Mouse (Mus musculus): ENCODE measurements around the gene Polrmt. TPM values are rescaled to one million over a fixed set of nuclear protein-coding genes. Genes with fewer than 3 reads are reported as not detected.

Polrmt gene
- polyA plus RNA-seq, 1 experiment from 2014 or later = 34.9 TPM

GRCm38 (mm10) chr10:79754856-79755516 is 8.6 kb upstream of the Polrmt start, which contains the start of gene Fgf22:
Gene Fgf22, plus strand, starts transcription at chr10:79755076.
- Histone ChIP-seq H3K36me3 (ENCODE audit: control insufficient read depth, insufficient read depth, low read length) (peaks cover 25% of the 10 kb centered on the region), H3K27me3 (ENCODE audit: control insufficient read depth, insufficient read depth, low read length) (no peaks in the 10 kb centered on the region), H3K9ac (replicated peaks; ENCODE audit: low read depth, low read length) (peak within 1 kb of the TSS; percentile 41; the same call in 1 of the 2 replicates), H3K9me3 (ENCODE audit: control insufficient read depth, low read length) (no peaks in the 10 kb centered on the region), H3K27ac (ENCODE audit: low read depth, low read length) (no peak within 1 kb of the TSS), H3K4me2 (ENCODE audit: low read depth, low read length) (peak within 1 kb of the TSS; percentile 58), H3K4me3 (ENCODE audit: low read depth, low read length) (peak within 1 kb of the TSS; percentile 28), H3K4me1 (ENCODE audit: control insufficient read depth, insufficient read depth, low read length) (no peaks in the 10 kb centered on the region)
- WGBS = 1% methylated on average over 36 of the region's 36 CpGs
- peak; percentile 83 for ATAC-seq (ENCODE audit: low read depth)

- WGBS = 73% methylated on average over 6 of the region's 6 CpGs
- Histone ChIP-seq H3K4me2 (ENCODE audit: low read depth, low read length) (no peak overlapping the region), H3K27ac (ENCODE audit: low read depth, low read length) (no peak overlapping the region), H3K4me1 (ENCODE audit: control insufficient read depth, insufficient read depth, low read length) (0 out of 2 replicates have a peak, but pooled peaks cover 9% of the 10 kb centered on the region), H3K9ac (replicated peaks; ENCODE audit: low read depth, low read length) (no peak overlapping the region), H3K9me3 (ENCODE audit: control insufficient read depth, low read length) (no peaks in the 10 kb centered on the region), H3K27me3 (ENCODE audit: control insufficient read depth, insufficient read depth, low read length) (no peaks in the 10 kb centered on the region), H3K4me3 (ENCODE audit: low read depth, low read length) (no peak overlapping the region), H3K36me3 (ENCODE audit: control insufficient read depth, insufficient read depth, low read length) (peaks cover 5% of the 10 kb centered on the region; the same call in 1 of the 2 replicates)
- no peak for ATAC-seq (ENCODE audit: low read depth)
Observed at GRCm38 (mm10) chr10:79748496-79748895, 2.1 kb upstream of the Polrmt start.

DNA sequence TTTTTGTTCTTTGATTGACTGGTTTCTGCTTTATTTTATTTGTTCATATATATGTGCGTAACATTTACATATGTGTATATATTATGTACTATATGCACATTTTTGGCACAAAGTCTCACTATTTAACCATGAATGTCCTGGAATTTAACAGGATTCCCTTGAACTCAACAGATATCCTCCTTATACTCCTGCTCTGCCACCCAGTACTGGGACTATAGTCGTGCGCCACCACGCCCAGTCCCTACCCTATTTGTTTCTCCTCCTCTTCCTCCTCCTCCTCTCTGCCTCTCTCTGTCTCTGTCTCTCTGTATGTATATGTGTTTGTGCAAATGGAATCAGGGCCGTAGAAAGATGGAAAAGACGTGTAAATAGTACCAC is 382 bp upstream of the Polrmt start:
- peak; percentile 61 for ATAC-seq (ENCODE audit: low read depth)

DNA sequence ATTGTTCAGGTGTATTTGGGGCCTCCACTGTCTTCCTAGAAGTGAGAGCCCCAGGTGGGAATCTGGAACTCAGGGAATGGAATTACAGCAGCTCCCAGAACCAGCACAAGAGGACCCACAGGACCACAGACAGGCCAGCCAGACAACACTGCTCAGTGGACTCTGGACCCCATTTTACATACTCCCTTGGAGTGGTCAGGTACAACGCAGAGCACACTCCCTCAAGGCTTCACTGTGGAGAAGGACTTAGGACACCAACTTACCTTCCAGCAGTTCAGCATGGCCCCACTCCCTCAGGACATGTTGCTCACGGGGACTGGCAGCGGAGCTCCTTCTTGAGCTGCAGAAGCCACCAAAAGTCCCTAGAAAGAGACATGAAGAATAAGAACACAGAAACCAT is 970 bp downstream of the Polrmt start:
- Histone ChIP-seq H3K9me3 (ENCODE audit: control insufficient read depth, low read length) (no peaks in the 10 kb centered on the region), H3K27ac (ENCODE audit: low read depth, low read length) (no peak overlapping the region), H3K4me3 (ENCODE audit: low read depth, low read length) (peak overlapping the region; percentile 62; the same call in 1 of the 2 replicates), H3K36me3 (ENCODE audit: control insufficient read depth, insufficient read depth, low read length) (peaks cover 32% of the 10 kb centered on the region), H3K4me2 (ENCODE audit: low read depth, low read length) (peak overlapping the region; percentile 75), H3K27me3 (ENCODE audit: control insufficient read depth, insufficient read depth, low read length) (no peaks in the 10 kb centered on the region), H3K4me1 (ENCODE audit: control insufficient read depth, insufficient read depth, low read length) (0 out of 2 replicates have a peak, but pooled peaks cover 9% of the 10 kb centered on the region), H3K9ac (replicated peaks; ENCODE audit: low read depth, low read length) (no peak overlapping the region)
- ATAC-seq (ENCODE audit: low read depth) = no peak
- 88% methylated on average over 3 of the region's 3 CpGs for WGBS

More for the DNA sequence above, 382 bp upstream of the Polrmt start:
- Histone ChIP-seq H3K36me3 (ENCODE audit: control insufficient read depth, insufficient read depth, low read length) (peaks cover 18% of the 10 kb centered on the region), H3K4me3 (ENCODE audit: low read depth, low read length) (peak overlapping the region; percentile 62), H3K4me1 (ENCODE audit: control insufficient read depth, insufficient read depth, low read length) (0 out of 2 replicates have a peak, but pooled peaks cover 9% of the 10 kb centered on the region), H3K4me2 (ENCODE audit: low read depth, low read length) (peak overlapping the region; percentile 75), H3K27ac (ENCODE audit: low read depth, low read length) (no peak overlapping the region), H3K9me3 (ENCODE audit: control insufficient read depth, low read length) (no peaks in the 10 kb centered on the region), H3K27me3 (ENCODE audit: control insufficient read depth, insufficient read depth, low read length) (no peaks in the 10 kb centered on the region), H3K9ac (replicated peaks; ENCODE audit: low read depth, low read length) (0 out of 2 replicates have a peak overlapping the region, but pooled peaks have one; percentile 21)
- 23% methylated on average over 6 of the region's 6 CpGs for WGBS

- 97% methylated on average over 15 of the region's 15 CpGs for WGBS
Observed at GRCm38 (mm10) chr10:79743650-79744365, 2.6 kb downstream of the Polrmt start.

DNA sequence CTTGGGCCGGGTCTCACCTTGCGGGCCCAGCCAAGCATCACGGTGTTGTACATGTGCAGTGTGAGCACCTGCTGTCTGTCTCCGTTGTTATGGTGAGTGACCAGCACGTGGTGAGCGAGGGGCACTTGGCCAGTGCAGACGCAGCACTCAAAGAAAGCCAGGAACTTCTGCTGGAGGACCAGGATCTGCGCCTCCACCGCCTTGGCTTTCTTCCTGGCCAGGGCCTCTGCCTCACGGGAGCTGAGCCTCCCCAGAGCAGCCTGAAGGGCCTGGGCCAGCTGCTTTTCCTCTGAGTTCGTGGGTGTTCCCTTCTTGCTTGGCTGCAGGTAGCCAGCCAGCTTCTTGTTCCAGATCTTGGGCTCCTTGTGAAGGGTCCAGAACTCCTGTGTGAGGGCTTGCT is 3.2 kb downstream of the Polrmt start:
- H3K9me3 ChIP-seq (ENCODE audit: control insufficient read depth, low read length) = peaks cover 10% of the 10 kb centered on the region
- H3K4me2 ChIP-seq (ENCODE audit: low read depth, low read length) = no peak overlapping the region
- no peaks in the 10 kb centered on the region for H3K27me3 ChIP-seq (ENCODE audit: control insufficient read depth, insufficient read depth, low read length)
- no peak overlapping the region for H3K9ac ChIP-seq (replicated peaks; ENCODE audit: low read depth, low read length)
- peaks cover 54% of the 10 kb centered on the region for H3K36me3 ChIP-seq (ENCODE audit: control insufficient read depth, insufficient read depth, low read length)
- ATAC-seq (ENCODE audit: low read depth) = no peak
- H3K4me1 ChIP-seq (ENCODE audit: control insufficient read depth, insufficient read depth, low read length) = 0 out of 2 replicates have a peak, but pooled peaks cover 9% of the 10 kb centered on the region
- H3K27ac ChIP-seq (ENCODE audit: low read depth, low read length) = no peak overlapping the region
- no peak overlapping the region for H3K4me3 ChIP-seq (ENCODE audit: low read depth, low read length)
- WGBS = 94% methylated on average over 11 of the region's 11 CpGs

More at GRCm38 (mm10) chr10:79743650-79744365, 2.6 kb downstream of the Polrmt start:
- ATAC-seq (ENCODE audit: low read depth) = no peak
- Histone ChIP-seq H3K4me3 (ENCODE audit: low read depth, low read length) (no peak overlapping the region), H3K27me3 (ENCODE audit: control insufficient read depth, insufficient read depth, low read length) (no peaks in the 10 kb centered on the region), H3K4me2 (ENCODE audit: low read depth, low read length) (no peak overlapping the region), H3K27ac (ENCODE audit: low read depth, low read length) (no peak overlapping the region), H3K36me3 (ENCODE audit: control insufficient read depth, insufficient read depth, low read length) (peaks cover 48% of the 10 kb centered on the region), H3K4me1 (ENCODE audit: control insufficient read depth, insufficient read depth, low read length) (0 out of 2 replicates have a peak, but pooled peaks cover 9% of the 10 kb centered on the region), H3K9ac (replicated peaks; ENCODE audit: low read depth, low read length) (no peak overlapping the region), H3K9me3 (ENCODE audit: control insufficient read depth, low read length) (peaks cover 10% of the 10 kb centered on the region)

DNA sequence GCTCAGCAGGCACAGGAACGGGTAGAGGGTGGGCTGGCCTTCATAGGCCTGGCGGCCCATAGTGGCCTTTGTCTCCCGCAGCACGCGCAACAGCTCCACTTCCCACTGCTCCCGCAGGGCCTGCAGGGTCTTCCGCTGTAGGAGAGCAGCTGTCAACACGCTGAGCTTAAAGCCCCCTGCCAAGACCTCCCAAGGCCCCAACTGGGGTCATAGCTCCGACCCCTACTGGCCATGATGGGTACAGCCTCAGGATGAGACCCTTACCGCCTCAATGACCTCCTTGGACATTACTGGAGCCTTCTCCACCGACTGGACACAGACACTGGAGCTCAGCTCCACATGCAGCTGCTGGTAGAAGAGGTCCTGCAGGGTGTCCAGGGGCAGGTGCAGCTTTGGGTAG is 5.5 kb downstream of the Polrmt start:
- no peak overlapping the region for H3K27ac ChIP-seq (ENCODE audit: low read depth, low read length)
- peaks cover 69% of the 10 kb centered on the region for H3K36me3 ChIP-seq (ENCODE audit: control insufficient read depth, insufficient read depth, low read length)
- 0 out of 2 replicates have a peak, but pooled peaks cover 6% of the 10 kb centered on the region for H3K4me1 ChIP-seq (ENCODE audit: control insufficient read depth, insufficient read depth, low read length)
- H3K27me3 ChIP-seq (ENCODE audit: control insufficient read depth, insufficient read depth, low read length) = no peaks in the 10 kb centered on the region
- no peak overlapping the region for H3K4me2 ChIP-seq (ENCODE audit: low read depth, low read length)
- peaks cover 10% of the 10 kb centered on the region for H3K9me3 ChIP-seq (ENCODE audit: control insufficient read depth, low read length)
- no peak for ATAC-seq (ENCODE audit: low read depth)
- no peak overlapping the region for H3K4me3 ChIP-seq (ENCODE audit: low read depth, low read length)
- 66% methylated on average over 11 of the region's 11 CpGs for WGBS
- no peak overlapping the region for H3K9ac ChIP-seq (replicated peaks; ENCODE audit: low read depth, low read length)

- Histone ChIP-seq H3K9ac (replicated peaks; ENCODE audit: low read depth, low read length) (no peak overlapping the region), H3K4me2 (ENCODE audit: low read depth, low read length) (no peak overlapping the region), H3K4me3 (ENCODE audit: low read depth, low read length) (no peak overlapping the region), H3K4me1 (ENCODE audit: control insufficient read depth, insufficient read depth, low read length) (no peaks in the 10 kb centered on the region), H3K36me3 (ENCODE audit: control insufficient read depth, insufficient read depth, low read length) (peaks cover 85% of the 10 kb centered on the region), H3K27me3 (ENCODE audit: control insufficient read depth, insufficient read depth, low read length) (no peaks in the 10 kb centered on the region), H3K9me3 (ENCODE audit: control insufficient read depth, low read length) (peaks cover 10% of the 10 kb centered on the region), H3K27ac (ENCODE audit: low read depth, low read length) (no peak overlapping the region)
- WGBS = 96% methylated on average over 28 of the region's 28 CpGs
- no peak for ATAC-seq (ENCODE audit: low read depth)
Observed at GRCm38 (mm10) chr10:79739234-79739633, 7.1 kb downstream of the Polrmt start.

DNA sequence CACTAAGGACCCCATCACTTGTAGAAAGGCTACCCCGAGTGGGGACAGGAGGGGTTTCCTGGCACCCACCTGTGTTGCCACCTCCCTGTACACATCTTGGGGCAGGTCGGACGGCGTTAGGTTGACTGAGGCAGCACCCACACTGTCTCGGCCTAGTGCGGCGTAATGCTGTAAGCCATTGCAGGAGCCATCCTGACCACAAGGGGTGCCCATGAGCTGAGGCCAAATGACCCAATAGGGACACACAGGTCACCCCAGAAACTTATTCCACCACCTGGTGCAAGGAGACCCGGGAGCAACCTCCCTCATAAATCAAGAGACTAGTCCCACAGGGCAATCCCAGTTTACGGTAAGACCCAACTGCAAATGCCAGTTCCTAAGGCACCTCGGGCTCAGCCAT is 8.1 kb downstream of the Polrmt start:
- ATAC-seq (ENCODE audit: low read depth) = no peak
- WGBS = 91% methylated on average over 10 of the region's 10 CpGs
- H3K27me3 ChIP-seq (ENCODE audit: control insufficient read depth, insufficient read depth, low read length) = no peaks in the 10 kb centered on the region
- H3K36me3 ChIP-seq (ENCODE audit: control insufficient read depth, insufficient read depth, low read length) = peaks cover 85% of the 10 kb centered on the region
- H3K4me3 ChIP-seq (ENCODE audit: low read depth, low read length) = no peak overlapping the region
- no peak overlapping the region for H3K4me2 ChIP-seq (ENCODE audit: low read depth, low read length)
- no peak overlapping the region for H3K9ac ChIP-seq (replicated peaks; ENCODE audit: low read depth, low read length)
- H3K4me1 ChIP-seq (ENCODE audit: control insufficient read depth, insufficient read depth, low read length) = no peaks in the 10 kb centered on the region
- peaks cover 10% of the 10 kb centered on the region for H3K9me3 ChIP-seq (ENCODE audit: control insufficient read depth, low read length)
- H3K27ac ChIP-seq (ENCODE audit: low read depth, low read length) = no peak overlapping the region

Data from neural tube, embryonic 14.5 days (tissue).